Mouse (Mus musculus): ENCODE measurements around the gene Clip2. TPM values are rescaled to one million over a fixed set of nuclear protein-coding genes. Genes with fewer than 3 reads are reported as not detected.

Clip2 gene
- polyA plus RNA-seq, 1 experiment from 2014 or later = 5.8 TPM

GRCm38 (mm10) chr5:134553951-134554546 is 1.8 kb upstream of the Clip2 start:
- no peak overlapping the region for H3K27ac ChIP-seq (ENCODE audit: low read depth, low read length)
- ATAC-seq (ENCODE audit: low FRiP score) = no peak
- H3K4me2 ChIP-seq = no peak overlapping the region
- H3K4me3 ChIP-seq (ENCODE audit: low read depth, low read length) = no peak overlapping the region
- H3K9me3 ChIP-seq (ENCODE audit: control insufficient read depth, low read length) = no peaks in the 10 kb centered on the region
- 86% methylated on average over 5 of the region's 5 CpGs for WGBS
- H3K36me3 ChIP-seq (ENCODE audit: control insufficient read depth, insufficient read depth, low read length) = no peaks in the 10 kb centered on the region
- no peaks in the 10 kb centered on the region for H3K27me3 ChIP-seq (ENCODE audit: control insufficient read depth, insufficient read depth, low read length)
- H3K4me1 ChIP-seq (ENCODE audit: control insufficient read depth, insufficient read depth, low read length) = peaks cover 24% of the 10 kb centered on the region
- DNase-seq (ENCODE audit: low spot score, missing footprints) = peak; percentile 77
- no peak overlapping the region for H3K9ac ChIP-seq (ENCODE audit: low read length)

GRCm38 (mm10) chr5:134551233-134552109 is 763 bp downstream of the Clip2 start:
- Histone ChIP-seq H3K36me3 (ENCODE audit: control insufficient read depth, insufficient read depth, low read length) (no peaks in the 10 kb centered on the region), H3K4me1 (ENCODE audit: control insufficient read depth, insufficient read depth, low read length) (peaks cover 27% of the 10 kb centered on the region), H3K4me3 (ENCODE audit: low read depth, low read length) (peak overlapping the region; percentile 67), H3K4me2 (peak overlapping the region; percentile 93), H3K27ac (ENCODE audit: low read depth, low read length) (peak overlapping the region; percentile 97), H3K9ac (ENCODE audit: low read length) (peak overlapping the region; percentile 96), H3K27me3 (ENCODE audit: control insufficient read depth, insufficient read depth, low read length) (no peaks in the 10 kb centered on the region), H3K9me3 (ENCODE audit: control insufficient read depth, low read length) (no peaks in the 10 kb centered on the region)
- ATAC-seq (ENCODE audit: low FRiP score) = peak; percentile 8
- 1% methylated on average over 49 of the region's 52 CpGs for WGBS
- DNase-seq (ENCODE audit: low spot score, missing footprints) = peak; percentile 90

GRCm38 (mm10) chr5:134550836-134551232 is 1.4 kb downstream of the Clip2 start:
- H3K4me2 ChIP-seq = peak overlapping the region; percentile 93
- ATAC-seq (ENCODE audit: low FRiP score) (no peak), DNase-seq (ENCODE audit: low spot score, missing footprints) (peak; percentile 83)
- peaks cover 25% of the 10 kb centered on the region for H3K4me1 ChIP-seq (ENCODE audit: control insufficient read depth, insufficient read depth, low read length)
- peak overlapping the region; percentile 96 for H3K9ac ChIP-seq (ENCODE audit: low read length)
- 13% methylated on average over 6 of the region's 6 CpGs for WGBS
- no peaks in the 10 kb centered on the region for H3K9me3 ChIP-seq (ENCODE audit: control insufficient read depth, low read length)
- no peaks in the 10 kb centered on the region for H3K36me3 ChIP-seq (ENCODE audit: control insufficient read depth, insufficient read depth, low read length)
- no peak overlapping the region for H3K27ac ChIP-seq (ENCODE audit: low read depth, low read length)
- no peaks in the 10 kb centered on the region for H3K27me3 ChIP-seq (ENCODE audit: control insufficient read depth, insufficient read depth, low read length)
- H3K4me3 ChIP-seq (ENCODE audit: low read depth, low read length) = peak overlapping the region; percentile 67

GRCm38 (mm10) chr5:134549640-134550168 is 2.5 kb downstream of the Clip2 start:
- Histone ChIP-seq H3K36me3 (ENCODE audit: control insufficient read depth, insufficient read depth, low read length) (no peaks in the 10 kb centered on the region), H3K9me3 (ENCODE audit: control insufficient read depth, low read length) (no peaks in the 10 kb centered on the region), H3K27ac (ENCODE audit: low read depth, low read length) (no peak overlapping the region), H3K4me3 (ENCODE audit: low read depth, low read length) (no peak overlapping the region), H3K4me2 (no peak overlapping the region), H3K4me1 (ENCODE audit: control insufficient read depth, insufficient read depth, low read length) (peaks cover 15% of the 10 kb centered on the region), H3K27me3 (ENCODE audit: control insufficient read depth, insufficient read depth, low read length) (no peaks in the 10 kb centered on the region), H3K9ac (ENCODE audit: low read length) (no peak overlapping the region)
- peak; percentile 79 for DNase-seq (ENCODE audit: low spot score, missing footprints)
- ATAC-seq (ENCODE audit: low FRiP score) = no peak
- 90% methylated on average over 3 of the region's 3 CpGs for WGBS

GRCm38 (mm10) chr5:134548306-134548705 is 3.9 kb downstream of the Clip2 start:
- no peak overlapping the region for H3K9ac ChIP-seq (ENCODE audit: low read length)
- H3K9me3 ChIP-seq (ENCODE audit: control insufficient read depth, low read length) = no peaks in the 10 kb centered on the region
- no peak overlapping the region for H3K4me3 ChIP-seq (ENCODE audit: low read depth, low read length)
- DNase-seq (ENCODE audit: low spot score, missing footprints) (peak; percentile 79), ATAC-seq (ENCODE audit: low FRiP score) (no peak)
- H3K4me1 ChIP-seq (ENCODE audit: control insufficient read depth, insufficient read depth, low read length) = peaks cover 15% of the 10 kb centered on the region
- WGBS = 65% methylated on average over 5 of the region's 5 CpGs
- H3K4me2 ChIP-seq = no peak overlapping the region
- no peaks in the 10 kb centered on the region for H3K27me3 ChIP-seq (ENCODE audit: control insufficient read depth, insufficient read depth, low read length)
- H3K27ac ChIP-seq (ENCODE audit: low read depth, low read length) = no peak overlapping the region
- no peaks in the 10 kb centered on the region for H3K36me3 ChIP-seq (ENCODE audit: control insufficient read depth, insufficient read depth, low read length)

- ATAC-seq (ENCODE audit: low FRiP score) (no peak), DNase-seq (ENCODE audit: low spot score, missing footprints) (no peak)
- no peak overlapping the region for H3K27ac ChIP-seq (ENCODE audit: low read depth, low read length)
- H3K4me2 ChIP-seq = no peak overlapping the region
- no peaks in the 10 kb centered on the region for H3K9me3 ChIP-seq (ENCODE audit: control insufficient read depth, low read length)
- H3K9ac ChIP-seq (ENCODE audit: low read length) = no peak overlapping the region
- no peak overlapping the region for H3K4me3 ChIP-seq (ENCODE audit: low read depth, low read length)
- 84% methylated on average over 7 of the region's 7 CpGs for WGBS
- no peaks in the 10 kb centered on the region for H3K36me3 ChIP-seq (ENCODE audit: control insufficient read depth, insufficient read depth, low read length)
- peaks cover 16% of the 10 kb centered on the region for H3K4me1 ChIP-seq (ENCODE audit: control insufficient read depth, insufficient read depth, low read length)
- H3K27me3 ChIP-seq (ENCODE audit: control insufficient read depth, insufficient read depth, low read length) = no peaks in the 10 kb centered on the region
Measured at GRCm38 (mm10) chr5:134546790-134547189, 5.4 kb downstream of the Clip2 start.

GRCm38 (mm10) chr5:134545242-134545629 is 7.0 kb downstream of the Clip2 start:
- WGBS = 59% methylated on average over 3 of the region's 3 CpGs
- DNase-seq (ENCODE audit: low spot score, missing footprints) (peak; percentile 86), ATAC-seq (ENCODE audit: low FRiP score) (no peak)
- Histone ChIP-seq H3K36me3 (ENCODE audit: control insufficient read depth, insufficient read depth, low read length) (no peaks in the 10 kb centered on the region), H3K4me3 (ENCODE audit: low read depth, low read length) (no peak overlapping the region), H3K4me2 (no peak overlapping the region), H3K27me3 (ENCODE audit: control insufficient read depth, insufficient read depth, low read length) (no peaks in the 10 kb centered on the region), H3K9ac (ENCODE audit: low read length) (no peak overlapping the region), H3K4me1 (ENCODE audit: control insufficient read depth, insufficient read depth, low read length) (peaks cover 13% of the 10 kb centered on the region), H3K9me3 (ENCODE audit: control insufficient read depth, low read length) (no peaks in the 10 kb centered on the region), H3K27ac (ENCODE audit: low read depth, low read length) (no peak overlapping the region)

GRCm38 (mm10) chr5:134544516-134545241 is 7.6 kb downstream of the Clip2 start:
- Histone ChIP-seq H3K4me1 (ENCODE audit: control insufficient read depth, insufficient read depth, low read length) (peaks cover 17% of the 10 kb centered on the region), H3K4me3 (ENCODE audit: low read depth, low read length) (no peak overlapping the region), H3K36me3 (ENCODE audit: control insufficient read depth, insufficient read depth, low read length) (no peaks in the 10 kb centered on the region), H3K4me2 (no peak overlapping the region), H3K9me3 (ENCODE audit: control insufficient read depth, low read length) (no peaks in the 10 kb centered on the region), H3K27me3 (ENCODE audit: control insufficient read depth, insufficient read depth, low read length) (no peaks in the 10 kb centered on the region), H3K9ac (ENCODE audit: low read length) (no peak overlapping the region), H3K27ac (ENCODE audit: low read depth, low read length) (no peak overlapping the region)
- WGBS = 66% methylated on average over 19 of the region's 19 CpGs
- ATAC-seq (ENCODE audit: low FRiP score) = no peak
- peak; percentile 79 for DNase-seq (ENCODE audit: low spot score, missing footprints)

Measured in midbrain, embryonic 11.5 days (tissue).